Mouse (Mus musculus) left cerebral cortex, adult 18-20 months (tissue): ENCODE measurements around the gene Gpd2. TPM values are rescaled to one million over a fixed set of nuclear protein-coding genes. Genes with fewer than 3 reads are reported as not detected.

Experiments used
- DNase-seq, 2 experiments: peaks; one replicate each; pipeline ENCODE4 v3.0.0; 2021 to 2022; ENCODE audit warnings: low spot score in 2 of 2, mixed read lengths in 1 of 2
- total RNA-seq, 2 experiments: library from RNA; stranded (reverse); gene quantifications; 2 replicates each; pipeline ENCODE4 v1.2.3; 2021

The Gpd2 gene
- total RNA-seq, 2 experiments from 2014 or later, result 88.3 to 91.8 TPM

DNA sequence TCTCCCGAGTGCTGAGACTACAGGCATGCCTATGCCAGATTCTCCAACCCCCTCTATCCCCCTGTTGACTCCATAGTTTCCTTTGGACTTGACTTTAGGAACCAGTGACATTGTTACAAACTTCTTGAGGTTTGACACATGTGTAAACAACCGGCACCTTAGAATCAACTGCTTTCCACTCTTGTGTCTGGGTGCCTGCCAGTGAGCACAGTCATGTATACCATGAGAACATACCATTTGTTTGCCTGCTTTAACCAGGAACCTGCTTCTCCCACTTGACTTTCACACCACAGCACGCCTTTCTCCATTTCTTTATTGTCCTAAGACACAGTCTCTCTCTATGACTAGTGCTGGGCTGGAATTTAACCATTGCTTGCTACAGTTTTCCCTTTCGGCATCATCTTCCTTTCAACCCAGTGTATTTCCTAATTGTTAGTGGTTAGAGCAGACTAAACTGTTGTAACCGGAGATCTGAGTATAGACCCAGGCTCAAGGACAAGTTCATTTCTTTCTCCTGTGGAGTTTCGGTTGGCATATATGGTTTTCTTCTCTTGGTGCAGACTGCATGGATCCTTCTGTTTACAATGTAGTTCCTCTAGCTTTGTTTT is 8.4 kb downstream of the Gpd2 start:
- no peak for DNase-seq

DNA sequence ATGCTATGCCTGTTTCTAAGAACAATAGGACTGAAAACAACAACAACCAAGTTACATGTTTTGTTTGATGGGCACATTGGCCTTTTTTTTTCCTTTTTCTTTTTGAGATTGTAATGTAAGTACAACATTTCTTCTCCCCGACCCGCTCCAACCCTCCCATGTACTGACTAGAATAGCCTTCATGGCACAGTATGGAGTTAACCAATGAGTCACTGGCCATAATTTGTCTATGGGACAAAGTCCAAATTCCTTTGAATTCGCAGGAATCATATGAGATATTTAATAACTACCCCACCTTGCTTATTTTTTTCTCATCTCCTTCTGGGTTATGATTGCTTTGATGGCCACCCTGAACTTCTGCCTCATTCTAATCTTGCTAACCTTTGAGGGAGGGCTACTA is 12.7 kb downstream of the Gpd2 start:
- DNase-seq, result no peak

DNA sequence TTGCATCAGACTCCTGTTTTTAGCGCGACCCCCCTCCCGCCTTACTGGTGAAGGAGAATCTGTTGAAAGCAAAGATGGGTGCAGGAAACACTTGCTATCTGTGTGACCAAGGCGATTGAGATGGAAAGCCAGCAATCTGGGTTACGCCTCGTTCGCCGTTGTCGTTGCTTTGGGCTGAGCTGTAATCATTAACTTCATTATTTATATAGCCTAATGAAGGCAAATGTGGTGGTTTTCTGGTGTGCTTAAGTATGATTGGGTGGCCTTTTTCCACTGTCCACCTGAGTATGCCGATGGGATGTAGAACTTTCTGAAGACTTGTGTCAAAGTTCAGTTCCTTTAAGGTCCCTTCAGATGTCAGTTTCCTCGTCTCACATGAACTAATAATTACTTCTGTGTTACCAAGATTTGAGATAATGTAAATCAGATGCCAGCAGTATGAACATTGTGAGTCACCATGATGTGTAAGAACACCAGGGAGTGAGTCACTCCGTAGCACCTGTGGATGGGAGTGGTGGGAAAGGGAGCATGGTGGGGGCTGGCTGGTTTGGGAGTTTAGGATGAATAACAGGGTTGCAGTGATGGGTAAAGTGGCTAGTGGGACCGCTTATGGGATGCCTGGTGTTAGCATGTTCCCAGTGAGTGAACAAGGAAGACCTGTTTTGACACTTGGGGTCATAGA is 14.3 kb downstream of the Gpd2 start:
- DNase-seq, result no peak

DNA sequence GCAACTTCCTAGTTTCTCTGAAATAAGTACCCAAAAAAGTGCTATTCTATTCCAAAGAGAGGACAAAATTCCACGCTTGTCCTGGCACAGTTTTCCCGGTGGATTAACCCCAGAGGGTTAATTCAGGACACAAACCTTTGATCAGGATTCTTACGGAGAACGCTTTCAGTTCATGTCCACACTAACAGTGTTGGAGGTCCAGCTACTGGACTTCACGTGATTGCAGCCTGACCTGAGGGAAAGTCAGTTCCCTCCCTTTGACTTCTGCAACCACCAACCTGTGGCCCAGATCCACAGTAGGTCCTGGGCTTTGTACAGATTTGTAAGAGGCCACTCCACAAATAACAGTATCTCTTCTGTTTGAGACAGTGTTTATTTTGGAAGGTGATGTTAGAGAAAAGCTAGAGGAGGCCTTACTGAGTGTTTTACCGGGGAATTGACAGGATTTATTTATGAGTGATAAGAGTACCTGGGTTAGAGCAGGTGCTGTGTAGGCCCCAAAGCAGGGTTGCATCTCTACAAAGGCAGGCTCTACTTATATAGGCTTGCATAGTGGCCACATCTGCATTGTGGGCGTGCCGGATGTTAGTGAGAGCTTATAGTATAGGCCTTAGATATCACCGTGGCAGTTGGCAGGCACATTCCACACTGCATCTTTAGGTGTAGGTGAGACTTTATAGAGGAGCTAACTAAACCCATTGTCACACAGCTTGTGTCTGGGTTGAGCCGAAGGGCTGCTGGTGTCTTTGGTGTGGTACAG is 15.3 kb downstream of the Gpd2 start:
- DNase-seq, result no peak

DNA sequence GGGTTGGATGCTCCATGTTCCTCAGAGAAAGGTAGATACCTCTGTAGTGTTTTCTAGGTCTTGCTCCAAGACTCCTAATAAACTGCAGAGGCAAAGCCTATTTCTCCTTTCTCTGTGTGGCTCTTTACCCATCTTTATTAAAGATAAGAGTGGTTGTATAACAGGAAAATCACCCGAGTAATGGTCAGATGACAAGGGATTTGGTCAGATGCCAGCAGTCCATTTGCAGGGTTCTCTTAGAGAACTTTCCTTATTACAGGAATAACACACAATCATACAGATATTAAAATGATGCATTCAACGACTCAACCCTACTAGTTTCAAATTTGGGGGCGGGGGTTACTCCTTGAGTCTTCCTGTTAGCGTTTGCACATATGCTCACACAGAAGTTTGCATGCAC is 16.8 kb downstream of the Gpd2 start:
- DNase-seq, result no peak

DNA sequence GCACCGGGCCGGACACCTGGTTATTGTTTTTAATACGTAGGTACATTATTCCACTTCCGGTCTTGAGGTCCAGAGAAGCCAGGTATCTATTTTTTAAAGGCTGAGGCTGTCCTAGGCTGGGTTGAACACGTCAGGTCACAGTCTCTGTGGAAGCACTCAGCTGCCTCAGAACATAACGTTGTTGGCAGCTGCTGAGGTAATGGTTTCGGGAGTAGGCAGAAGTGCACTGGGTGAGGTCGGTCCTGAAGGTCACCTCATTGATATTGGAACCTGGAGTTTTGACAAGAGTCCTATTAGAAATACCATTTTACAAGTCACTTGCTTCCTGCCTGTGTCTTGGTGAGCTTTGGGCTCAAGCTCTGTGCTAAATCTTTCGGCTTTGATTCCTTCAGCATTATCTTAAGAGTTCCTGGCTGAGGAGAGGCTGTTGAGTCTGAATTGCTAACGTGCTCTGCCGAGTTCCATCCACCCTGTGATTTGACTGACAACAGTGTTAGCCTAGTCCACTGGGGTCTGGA is 17.8 kb downstream of the Gpd2 start:
- DNase-seq, result no peak

DNA sequence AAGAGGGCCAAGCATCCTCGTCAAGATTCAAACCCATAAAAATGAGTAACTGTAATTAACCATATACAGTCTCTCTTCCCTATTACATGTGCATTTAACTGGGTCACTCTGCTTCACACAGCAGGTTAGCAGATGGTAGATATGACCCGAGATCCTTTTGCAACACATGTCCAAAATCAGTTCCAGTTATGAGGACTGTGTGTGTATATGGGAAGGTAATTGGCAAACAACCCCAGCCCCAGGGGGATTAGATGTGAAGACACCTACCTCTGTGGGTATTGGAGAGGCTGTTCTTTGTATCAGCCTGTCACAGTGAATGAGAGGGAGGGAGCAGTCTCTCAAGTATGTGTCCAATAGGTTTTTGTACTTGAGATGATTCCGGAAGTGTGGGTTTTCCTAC is 18.4 kb downstream of the Gpd2 start:
- DNase-seq, result no peak

DNA sequence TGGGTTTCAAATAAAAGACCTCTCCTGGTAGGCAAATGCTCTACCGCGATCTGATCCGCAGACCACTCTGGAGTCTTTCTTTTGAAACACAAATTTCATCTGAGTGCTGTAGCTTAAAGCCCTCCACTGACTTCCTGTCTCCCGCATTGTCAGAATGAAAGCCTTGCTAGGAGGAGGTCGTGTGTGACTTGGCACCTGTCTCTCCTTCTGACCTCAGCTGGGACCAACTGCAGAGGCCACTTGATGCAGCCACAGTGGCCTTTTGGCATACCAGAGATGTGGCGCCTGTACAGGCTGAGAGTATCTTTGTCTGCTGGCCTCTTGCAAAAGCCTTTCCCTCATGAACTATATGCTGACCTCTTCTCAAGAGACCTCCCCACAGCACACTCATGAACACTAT is 19.0 kb downstream of the Gpd2 start:
- no peak for DNase-seq

DNA sequence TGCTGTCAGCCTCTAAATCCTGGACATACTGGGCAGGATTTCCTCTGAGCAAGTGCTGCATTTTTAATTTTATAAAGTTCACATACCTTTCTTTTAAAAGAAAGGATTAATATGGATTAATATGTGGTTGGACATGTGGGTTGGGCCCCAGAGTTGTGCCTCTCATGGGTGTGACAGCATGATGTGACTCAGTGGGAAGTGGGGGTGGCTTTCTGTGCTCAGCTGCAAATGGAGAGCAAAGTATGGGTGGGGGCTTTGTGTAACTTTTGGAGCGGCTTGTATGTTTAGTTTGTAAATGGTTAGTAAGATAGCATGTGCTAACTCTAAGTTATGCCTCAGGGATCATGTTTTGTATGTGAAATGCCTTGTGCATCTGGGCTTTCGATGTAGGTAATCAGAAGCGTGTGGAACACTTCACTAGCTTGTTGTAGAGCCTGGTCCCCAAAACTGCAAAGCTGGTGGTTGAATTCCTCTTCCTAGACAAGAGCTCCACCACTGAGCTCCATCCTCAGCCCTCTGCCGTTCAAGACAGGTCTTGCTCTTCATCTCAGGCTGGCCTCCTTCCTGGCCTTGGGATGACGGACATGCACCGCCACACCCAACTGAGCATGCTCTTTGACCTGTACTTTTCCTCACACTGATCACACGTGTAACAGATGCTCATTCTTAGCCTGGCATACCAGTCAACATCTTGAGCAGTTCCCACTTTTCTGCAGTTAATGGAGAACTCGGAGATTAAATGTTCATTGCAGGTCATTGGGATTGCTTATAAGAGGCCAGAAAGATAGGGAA is 24.0 kb downstream of the Gpd2 start:
- no peak for DNase-seq

DNA sequence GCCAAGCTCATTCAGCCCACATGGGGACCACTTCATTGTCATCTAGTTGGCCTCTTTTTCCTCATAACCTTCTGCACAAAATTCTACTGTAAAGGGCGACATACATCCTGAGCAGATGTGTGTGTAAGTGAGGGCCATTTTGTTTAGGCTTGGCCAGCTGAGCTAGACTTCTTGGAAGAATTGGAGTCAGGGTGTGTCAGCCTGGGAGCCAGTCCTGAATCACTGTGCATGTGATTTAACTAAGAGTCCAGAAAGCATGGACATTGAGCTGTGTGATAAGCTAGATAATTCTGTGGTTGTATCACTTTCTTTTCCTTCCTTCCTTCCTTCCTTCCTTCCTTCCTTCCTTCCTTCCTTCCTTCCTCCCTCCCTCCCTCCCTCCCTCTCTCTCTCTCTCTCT is 26.0 kb downstream of the Gpd2 start:
- DNase-seq, result no peak

DNA sequence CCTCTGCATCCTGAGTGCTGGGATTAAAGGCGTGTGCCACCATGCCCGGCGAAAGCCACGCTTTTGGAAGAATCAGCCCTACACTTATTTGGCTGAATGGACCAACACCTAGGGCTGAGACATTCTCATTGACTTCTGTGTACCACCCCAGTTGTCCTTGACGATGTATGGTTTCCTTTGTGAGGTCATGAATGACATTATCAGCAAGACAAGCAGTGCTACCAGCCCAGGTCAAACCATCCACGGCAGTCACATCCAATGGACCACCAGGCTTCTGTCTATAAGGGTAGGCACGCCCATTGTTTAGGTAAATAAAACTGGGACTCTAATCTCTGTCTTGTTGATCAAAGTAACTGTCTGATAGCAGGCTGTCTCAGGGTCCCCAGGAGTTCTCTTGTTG is 27.5 kb downstream of the Gpd2 start:
- no peak for DNase-seq

DNA sequence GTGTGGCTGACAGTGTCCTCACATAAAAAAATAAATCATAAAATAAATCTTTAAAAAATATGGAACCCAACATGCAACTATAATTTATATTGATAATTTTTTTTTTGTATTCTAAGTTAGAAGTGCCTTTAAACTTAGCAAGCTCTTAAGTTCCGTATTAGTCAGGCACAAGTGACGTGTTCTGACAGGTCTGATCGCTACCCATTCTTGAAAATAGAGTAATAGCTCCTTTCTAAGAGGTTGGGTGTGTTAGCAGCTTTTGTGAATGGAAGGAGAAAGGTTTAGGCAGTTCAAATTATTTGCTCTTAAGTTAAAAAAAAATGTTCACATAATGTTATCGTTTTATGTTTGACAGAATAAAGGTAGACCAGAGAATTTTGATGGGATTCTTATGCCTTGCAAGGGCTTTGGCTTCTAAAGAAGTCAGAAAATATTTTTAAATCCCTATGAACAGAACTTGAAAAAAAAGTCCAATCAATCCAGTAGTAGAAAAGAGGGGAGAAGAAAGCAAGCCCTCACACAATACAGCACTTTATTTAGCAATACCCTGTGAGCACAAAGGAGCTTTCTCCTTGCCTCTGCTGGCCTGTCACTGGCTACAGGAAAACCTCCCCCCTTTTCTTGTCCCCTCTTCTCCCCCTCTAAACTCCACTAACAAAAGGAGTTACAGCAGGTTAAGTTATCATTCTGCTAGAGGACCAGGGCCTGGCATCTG is 29.4 kb downstream of the Gpd2 start:
- no peak for DNase-seq

DNA sequence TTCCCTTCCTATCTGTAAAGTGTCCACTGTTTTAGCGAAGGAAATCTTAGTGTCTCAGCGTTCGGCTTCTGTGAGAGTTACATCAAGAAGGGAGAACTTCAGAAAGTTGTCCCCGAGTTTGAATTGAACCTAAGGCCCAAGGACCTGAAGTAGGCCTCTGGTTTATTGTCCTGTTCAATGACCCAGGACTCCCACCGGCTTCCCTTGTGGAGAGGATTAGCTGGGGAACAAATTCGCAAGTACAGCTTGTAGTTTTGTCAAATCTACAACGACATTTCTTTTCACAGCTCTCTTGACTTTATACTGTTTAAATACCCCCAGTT is 29.9 kb downstream of the Gpd2 start:
- DNase-seq, result no peak

DNA sequence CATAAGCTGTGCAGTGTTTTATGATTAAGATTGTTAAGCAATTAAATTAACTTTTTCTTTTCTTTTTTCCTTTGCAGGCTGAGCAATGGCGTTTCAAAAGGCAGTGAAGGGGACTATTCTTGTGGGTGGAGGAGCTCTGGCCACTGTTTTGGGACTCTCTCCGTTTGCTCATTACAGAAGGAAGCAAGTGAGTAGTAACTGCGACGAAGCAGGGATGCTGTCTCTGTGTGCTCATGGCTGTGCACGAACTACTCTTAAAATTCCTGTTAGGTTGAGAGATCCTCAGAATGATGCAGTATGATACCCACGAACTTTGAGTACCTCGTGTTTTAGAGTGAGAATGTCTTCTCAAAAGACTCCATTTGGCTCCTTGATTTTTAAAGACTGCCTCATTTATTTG is 30.5 kb downstream of the Gpd2 start:
- no peak for DNase-seq

DNA sequence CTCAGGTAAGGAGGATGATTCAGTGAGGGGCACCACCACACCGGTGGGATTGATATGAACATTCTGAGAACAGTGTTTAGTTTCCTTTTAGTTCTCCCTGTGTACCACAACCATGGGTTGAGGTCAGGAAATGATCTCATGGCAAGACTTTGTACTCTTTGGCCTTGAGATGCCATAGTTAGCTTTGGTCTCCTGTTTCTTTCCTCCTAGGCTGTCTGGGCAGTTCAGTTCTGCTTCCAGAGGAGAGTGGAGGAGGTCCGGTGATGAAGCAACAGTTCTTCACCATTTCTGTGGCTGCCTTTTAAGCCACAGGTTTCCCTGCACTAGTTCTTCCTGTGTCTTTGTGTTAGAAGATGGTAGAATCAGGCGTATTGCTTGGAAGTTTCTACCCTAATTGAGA is 31.4 kb downstream of the Gpd2 start:
- DNase-seq, result no peak

DNA sequence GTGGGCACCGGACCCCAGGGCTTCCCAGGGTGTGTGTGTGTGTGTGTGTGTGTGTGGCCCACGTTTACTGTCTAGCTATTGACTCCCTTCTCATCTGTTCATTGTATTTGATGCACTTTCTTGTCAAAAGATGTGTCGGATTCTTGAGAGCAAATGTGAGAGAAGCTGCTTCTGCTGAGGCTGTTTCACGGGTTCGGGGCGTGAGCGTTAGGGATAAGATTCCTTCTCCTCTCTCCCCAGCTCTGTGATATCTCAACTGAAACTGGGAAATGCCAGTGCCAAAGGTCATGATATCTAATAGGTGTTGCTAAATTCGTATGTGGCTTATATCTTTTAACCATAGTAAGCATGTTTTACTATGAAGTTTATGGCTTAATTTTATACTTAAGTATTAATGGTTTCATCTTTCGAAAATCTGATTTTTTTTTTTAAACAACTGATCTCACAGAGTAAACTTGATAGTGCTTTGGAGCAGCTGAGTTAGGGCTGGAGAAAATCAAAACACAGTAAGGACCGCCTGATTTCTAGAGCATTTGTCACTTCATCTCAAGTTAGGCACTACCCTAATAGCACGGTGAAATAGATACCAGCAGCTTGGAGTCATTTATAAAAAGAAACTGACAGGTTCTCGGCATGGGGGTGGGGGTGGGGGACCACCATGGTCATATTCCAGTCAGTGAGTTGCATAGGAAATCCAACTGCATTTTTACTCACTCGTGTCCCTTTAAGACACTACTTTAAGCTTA is 32.4 kb downstream of the Gpd2 start:
- DNase-seq, result no peak

DNA sequence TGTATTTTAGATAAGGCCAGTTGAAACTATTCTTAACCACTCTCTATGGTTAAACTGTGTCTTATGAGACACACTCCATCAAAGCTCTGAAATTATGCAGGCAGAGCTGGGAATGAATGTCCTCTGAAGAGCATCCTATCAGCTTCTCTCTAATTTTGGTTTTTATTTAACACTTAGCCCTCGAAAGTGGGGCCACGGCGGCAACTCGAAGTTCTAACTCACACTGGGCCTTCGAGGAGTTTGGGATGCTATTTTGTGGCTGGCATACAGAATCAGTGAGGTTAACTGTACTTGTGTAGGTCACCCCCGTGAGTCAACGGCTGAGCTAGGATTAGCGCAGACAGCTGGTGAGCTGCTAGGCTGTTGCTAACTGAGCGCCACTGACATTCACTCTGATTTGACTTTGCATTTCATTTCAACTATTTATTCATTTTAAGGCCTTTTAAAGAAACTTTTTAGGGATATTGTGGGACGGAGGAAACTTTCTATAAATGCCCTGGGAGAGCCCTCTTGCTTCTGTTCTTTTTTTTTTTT is 42.8 kb downstream of the Gpd2 start:
- no peak for DNase-seq

DNA sequence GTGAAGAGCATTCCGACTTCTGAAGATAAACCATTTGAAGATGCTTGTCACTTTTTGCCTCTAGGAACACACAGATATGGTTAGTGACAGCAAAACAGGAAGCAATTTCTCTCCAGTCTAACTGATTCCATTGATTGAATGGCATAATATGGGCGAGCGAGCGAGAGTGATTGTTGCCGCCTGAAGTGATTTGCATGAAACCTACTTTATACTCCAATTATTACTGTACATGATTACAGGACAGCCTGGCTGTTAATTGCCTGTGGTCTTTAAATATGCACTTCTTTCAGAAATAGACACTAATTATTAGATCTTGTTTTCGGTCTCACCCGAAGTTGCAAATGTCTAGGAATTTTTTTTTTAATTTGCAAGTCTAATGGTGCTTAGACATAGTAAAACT is 46.4 kb downstream of the Gpd2 start:
- DNase-seq, result no peak

DNA sequence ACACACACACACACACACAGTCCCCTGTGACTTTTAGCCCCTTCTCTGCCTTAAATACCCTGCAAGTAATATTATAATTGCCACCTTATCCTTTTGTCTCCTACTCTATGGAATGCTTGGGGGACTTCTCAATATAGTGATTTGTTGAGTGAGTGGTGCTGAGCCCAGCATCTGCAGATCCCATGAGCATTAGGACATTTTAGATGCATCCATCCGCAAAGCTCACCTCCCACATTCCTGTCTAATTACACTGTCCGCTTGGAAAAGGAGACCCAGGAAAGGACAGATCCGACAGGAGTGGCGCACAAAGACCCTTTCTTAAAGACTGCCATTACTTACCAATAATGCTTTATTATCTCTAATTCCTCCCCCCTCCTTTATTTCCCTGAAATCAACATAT is 47.8 kb downstream of the Gpd2 start:
- DNase-seq, result no peak

DNA sequence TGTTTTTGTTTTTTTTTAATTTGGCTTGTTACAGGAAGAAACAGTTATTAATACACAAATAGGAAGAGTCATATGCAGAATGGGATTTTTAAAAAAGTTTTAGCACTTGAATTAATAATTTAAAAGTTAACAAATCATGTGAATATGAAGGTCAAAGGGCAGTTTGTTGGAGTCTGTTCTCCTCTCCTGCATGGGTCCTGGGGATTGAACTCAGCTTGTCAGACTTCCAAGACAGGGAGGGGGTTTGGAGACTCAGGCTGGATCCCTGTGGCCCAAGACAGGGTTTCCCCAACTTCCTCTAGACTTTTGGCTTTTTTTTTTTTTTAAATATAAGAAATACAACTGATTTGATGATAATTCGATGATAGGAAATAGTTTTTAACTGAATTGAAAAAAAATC is 50.6 kb downstream of the Gpd2 start:
- DNase-seq, result no peak
